Mouse (Mus musculus): ENCODE results near the gene Pax2.

The Pax2 gene

GRCm38 (mm10) chr19:44771499-44771898, 15.7 kb downstream of the Pax2 start:
- DNase-seq (ENCODE audit: extremely low read depth, low read depth, low spot score): no peak

GRCm38 (mm10) chr19:44781987-44782386, 26.1 kb downstream of the Pax2 start:
- DNase-seq (ENCODE audit: extremely low read depth, low read depth, low spot score): no peak

GRCm38 (mm10) chr19:44784391-44784790, 28.5 kb downstream of the Pax2 start:
- DNase-seq (ENCODE audit: extremely low read depth, low read depth, low spot score): no peak

- DNase-seq (ENCODE audit: extremely low read depth, low read depth, low spot score): no peak
Observed at GRCm38 (mm10) chr19:44788488-44788887, 32.6 kb downstream of the Pax2 start.

- no peak for DNase-seq (ENCODE audit: extremely low read depth, low read depth, low spot score)
Observed at GRCm38 (mm10) chr19:44791981-44792380, 36.1 kb downstream of the Pax2 start.

GRCm38 (mm10) chr19:44797110-44798060, 41.5 kb downstream of the Pax2 start:
- DNase-seq (ENCODE audit: extremely low read depth, low read depth, low spot score): no peak

GRCm38 (mm10) chr19:44798731-44799130, 42.9 kb downstream of the Pax2 start:
- no peak for DNase-seq (ENCODE audit: extremely low read depth, low read depth, low spot score)

- no peak for DNase-seq (ENCODE audit: extremely low read depth, low read depth, low spot score)
Observed at GRCm38 (mm10) chr19:44799156-44799555, 43.3 kb downstream of the Pax2 start.

GRCm38 (mm10) chr19:44800327-44800726, 44.5 kb downstream of the Pax2 start:
- no peak for DNase-seq (ENCODE audit: extremely low read depth, low read depth, low spot score)

GRCm38 (mm10) chr19:44808734-44809133, 52.9 kb downstream of the Pax2 start:
- DNase-seq (ENCODE audit: extremely low read depth, low read depth, low spot score): no peak

GRCm38 (mm10) chr19:44812666-44813429, 57.0 kb downstream of the Pax2 start:
- no peak for DNase-seq (ENCODE audit: extremely low read depth, low read depth, low spot score)

GRCm38 (mm10) chr19:44815111-44815510, 59.3 kb downstream of the Pax2 start:
- no peak for DNase-seq (ENCODE audit: extremely low read depth, low read depth, low spot score)

GRCm38 (mm10) chr19:44817403-44818128, 61.7 kb downstream of the Pax2 start:
- no peak for DNase-seq (ENCODE audit: extremely low read depth, low read depth, low spot score)

GRCm38 (mm10) chr19:44818676-44819075, 62.8 kb downstream of the Pax2 start:
- DNase-seq (ENCODE audit: extremely low read depth, low read depth, low spot score): no peak

GRCm38 (mm10) chr19:44821581-44821980, 65.7 kb downstream of the Pax2 start:
- DNase-seq (ENCODE audit: extremely low read depth, low read depth, low spot score): no peak

- no peak for DNase-seq (ENCODE audit: extremely low read depth, low read depth, low spot score)
Observed at GRCm38 (mm10) chr19:44822295-44822694, 66.5 kb downstream of the Pax2 start.

- no peak for DNase-seq (ENCODE audit: extremely low read depth, low read depth, low spot score)
Observed at GRCm38 (mm10) chr19:44823657-44824056, 67.8 kb downstream of the Pax2 start.

GRCm38 (mm10) chr19:44825216-44825768, 69.4 kb downstream of the Pax2 start:
- no peak for DNase-seq (ENCODE audit: extremely low read depth, low read depth, low spot score)

GRCm38 (mm10) chr19:44825819-44826218, 70.0 kb downstream of the Pax2 start:
- DNase-seq (ENCODE audit: extremely low read depth, low read depth, low spot score): no peak

GRCm38 (mm10) chr19:44833391-44833790, 77.5 kb downstream of the Pax2 start:
- no peak for DNase-seq (ENCODE audit: extremely low read depth, low read depth, low spot score)

Measured in fat pad, adult 2 months (tissue).